Mouse (Mus musculus) erythroblast, adult 5-6 weeks (primary cell): ENCODE measurements around the gene Adap1. TPM values are rescaled to one million over a fixed set of nuclear protein-coding genes. Genes with fewer than 3 reads are reported as not detected.
A peak's percentile ranks its signal among the peaks of the same experiment; 100 is the strongest.

Experiments used
- ATAC-seq: replicated peaks from 2 replicates; pipeline ENCODE4 v1.8.0; 2016; ENCODE audit warnings: moderate number of reproducible peaks, mild to moderate bottlenecking, moderate TSS enrichment, inconsistent platforms; ENCODE audit not compliant: poor library complexity, low FRiP score, severe bottlenecking
- total RNA-seq, 2 experiments: library from RNA; stranded (forward) in 1 of 2; stranded (reverse) in 1 of 2; fragments of 150-400 nt in 1 of 2; fragments of 200-764, 138-1000 nt in 1 of 2; gene quantifications; 2 replicates each; pipeline versions ENCODE4 v1.2.3 to v1.2.4; 2015 to 2017; ENCODE audit warnings: low replicate concordance in 2 of 2

Adap1 gene
- total RNA-seq, 2 experiments from 2014 or later: 5.4 to 8.3 TPM

GRCm38 (mm10) chr5:139290467-139291259, 34.8 kb downstream of the Adap1 start:
- ATAC-seq: no peak

DNA sequence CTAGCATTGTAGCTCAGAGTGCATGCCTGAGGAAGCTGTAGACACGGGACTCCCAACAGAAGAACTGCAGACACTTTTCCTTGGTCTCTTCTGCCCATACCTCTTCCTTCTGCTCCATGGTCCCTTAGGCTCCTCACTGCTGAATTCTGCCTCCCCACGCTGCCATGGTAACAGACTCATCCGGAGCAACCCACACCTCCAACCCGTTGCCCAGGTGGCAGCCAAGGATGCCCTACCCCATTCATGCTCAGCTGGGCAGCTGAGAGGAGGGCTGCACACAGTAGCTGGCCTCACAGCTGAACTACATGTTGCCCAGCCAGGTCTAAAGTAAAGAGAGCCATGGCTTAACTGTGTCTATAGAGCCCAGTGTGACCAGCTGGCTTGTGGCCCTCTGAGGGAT, 36.8 kb downstream of the Adap1 start:
- ATAC-seq: no peak

DNA sequence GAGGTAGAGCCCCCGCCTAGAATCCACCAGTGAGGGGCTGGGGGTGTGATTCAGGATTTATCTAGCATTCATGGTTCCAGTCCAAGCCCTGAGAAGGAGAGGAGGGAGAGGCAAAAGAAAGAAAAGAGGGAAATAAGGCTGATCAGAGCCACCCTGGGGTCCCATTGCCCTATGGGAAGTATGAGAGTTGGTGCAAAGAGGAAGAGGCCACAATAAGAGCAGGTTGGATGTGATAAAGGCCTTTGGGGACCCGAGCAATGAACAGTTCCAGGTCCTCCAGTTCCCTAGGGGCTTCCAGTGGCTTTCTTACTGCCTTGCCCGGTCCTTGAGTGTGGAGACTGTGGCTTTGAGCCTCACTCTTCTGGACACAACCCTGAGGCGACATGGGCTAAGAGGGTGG, 37.6 kb downstream of the Adap1 start:
- ATAC-seq: no peak

- no peak for ATAC-seq
Observed at GRCm38 (mm10) chr5:139287099-139287498, 38.3 kb downstream of the Adap1 start.

- no peak for ATAC-seq
Observed at GRCm38 (mm10) chr5:139286142-139286941, 39.1 kb downstream of the Adap1 start.

DNA sequence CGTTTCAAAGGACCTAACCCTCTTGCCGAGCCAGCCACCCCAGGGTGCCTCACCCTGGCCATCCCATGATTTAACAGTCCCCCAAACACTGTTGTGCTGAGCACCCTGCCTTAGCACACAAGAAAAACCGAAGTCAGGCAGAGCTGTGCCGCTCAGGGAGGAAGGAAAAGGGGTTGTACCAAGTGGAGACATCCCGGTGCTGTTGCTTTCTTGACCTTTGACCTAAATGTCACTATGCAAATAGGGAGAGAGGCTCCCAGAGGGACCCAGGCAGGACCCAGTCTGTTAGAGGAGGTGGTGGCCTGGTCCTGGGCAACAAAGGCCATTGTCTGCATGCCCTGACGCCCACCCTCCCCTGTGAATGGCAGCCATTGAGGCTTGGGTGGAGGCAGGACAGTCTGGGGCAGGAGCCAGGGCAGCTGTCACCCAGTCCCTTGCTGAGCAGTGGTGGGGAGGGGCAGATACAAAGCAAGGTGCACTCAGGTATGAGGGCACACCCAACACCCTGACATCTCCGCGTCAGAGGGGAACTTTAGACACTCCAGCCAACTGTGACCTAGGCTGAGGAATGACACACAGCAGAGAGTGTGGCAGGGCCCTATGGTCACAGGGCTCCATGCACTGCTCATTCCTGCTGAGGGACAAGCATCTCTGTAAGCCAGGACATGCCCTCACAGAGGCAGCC, 39.9 kb downstream of the Adap1 start:
- no peak for ATAC-seq

- ATAC-seq: no peak
Observed at GRCm38 (mm10) chr5:139283460-139284180, 41.8 kb downstream of the Adap1 start.

DNA sequence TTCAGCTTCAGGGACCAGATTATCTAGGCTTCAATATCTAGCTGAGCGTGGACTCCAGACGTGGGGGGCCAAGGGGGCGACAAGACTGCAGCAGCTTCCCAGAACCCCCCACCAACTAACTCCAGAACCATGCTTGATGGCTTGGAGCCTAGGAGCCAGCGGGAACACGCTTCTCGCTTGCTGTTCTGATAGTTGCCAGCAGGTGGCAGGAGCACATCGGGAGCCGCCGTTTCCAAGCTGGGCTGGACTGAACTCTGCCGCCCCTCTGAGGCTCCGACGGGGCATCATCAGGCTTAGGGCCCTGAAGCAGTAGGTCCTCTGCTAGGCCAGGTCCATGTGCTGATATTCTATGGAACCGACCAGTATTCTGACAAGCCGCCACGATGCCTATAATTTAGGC, 43.2 kb downstream of the Adap1 start:
- peak; percentile 81 for ATAC-seq

GRCm38 (mm10) chr5:139281373-139282112, 43.9 kb downstream of the Adap1 start:
- no peak for ATAC-seq

DNA sequence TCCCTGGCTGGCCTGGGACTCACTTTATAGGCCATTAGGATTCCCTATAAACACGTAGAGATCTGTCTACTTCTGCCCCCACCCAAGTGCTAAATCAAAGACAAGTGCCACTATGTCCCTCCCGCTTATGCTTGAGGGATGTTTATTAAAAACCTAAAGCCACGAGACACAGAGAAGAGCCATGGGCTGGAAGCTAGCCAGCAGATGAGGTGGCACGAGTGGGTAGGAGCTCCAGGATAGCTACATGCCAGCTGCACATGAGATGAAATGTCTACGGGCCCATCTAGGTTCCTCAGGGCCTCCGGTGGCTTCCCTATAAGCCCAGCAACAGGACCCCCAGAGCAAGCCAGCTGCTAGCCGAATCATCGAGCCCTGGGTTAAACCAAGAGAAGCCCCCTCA, 48.1 kb downstream of the Adap1 start:
- ATAC-seq: no peak

GRCm38 (mm10) chr5:139271994-139272554, 53.3 kb downstream of the Adap1 start:
- no peak for ATAC-seq

GRCm38 (mm10) chr5:139270806-139271521, 54.5 kb downstream of the Adap1 start:
- ATAC-seq: no peak

DNA sequence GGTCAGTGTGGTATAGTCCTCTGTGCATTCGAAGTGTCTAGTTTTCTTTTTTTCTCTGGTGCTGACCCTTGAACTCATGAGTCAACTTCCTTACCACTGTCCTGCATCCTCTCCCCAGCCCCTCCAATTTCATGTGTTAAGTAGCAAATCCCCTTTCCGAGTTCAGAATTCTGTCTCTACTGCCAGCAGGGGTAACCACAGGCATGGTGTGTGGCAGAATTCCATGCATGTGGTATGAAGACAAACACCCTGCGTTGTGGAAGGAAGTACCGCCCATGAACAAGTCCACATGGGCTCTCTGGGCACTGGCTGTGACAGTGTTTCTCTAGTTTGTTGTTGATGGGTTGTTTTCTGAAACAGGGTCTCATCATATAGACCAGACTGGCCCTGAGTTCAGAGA, 57.8 kb downstream of the Adap1 start:
- ATAC-seq: no peak

GRCm38 (mm10) chr5:139261403-139261802, 64.0 kb downstream of the Adap1 start:
- no peak for ATAC-seq

DNA sequence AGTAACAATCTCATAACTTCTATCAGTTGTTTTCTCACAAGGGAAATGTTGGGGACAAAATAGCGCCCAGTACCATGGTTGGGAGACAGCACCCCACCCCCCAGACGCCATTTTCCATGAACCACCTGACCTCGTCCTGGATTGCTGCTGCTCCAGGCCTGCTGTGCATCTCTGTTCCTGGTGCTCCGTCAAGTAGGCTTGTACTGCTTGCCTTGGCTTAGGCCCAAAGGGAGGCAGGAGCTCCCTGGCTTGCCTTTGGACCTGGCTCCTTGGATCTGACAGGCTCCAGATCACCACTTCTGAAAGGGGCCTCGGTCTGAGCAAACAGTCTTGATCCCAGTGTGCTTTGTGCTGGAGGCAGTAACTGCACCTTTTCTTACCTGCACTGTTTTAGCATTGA, 65.6 kb downstream of the Adap1 start:
- no peak for ATAC-seq

GRCm38 (mm10) chr5:139258371-139259035, 66.9 kb downstream of the Adap1 start:
- ATAC-seq: no peak

DNA sequence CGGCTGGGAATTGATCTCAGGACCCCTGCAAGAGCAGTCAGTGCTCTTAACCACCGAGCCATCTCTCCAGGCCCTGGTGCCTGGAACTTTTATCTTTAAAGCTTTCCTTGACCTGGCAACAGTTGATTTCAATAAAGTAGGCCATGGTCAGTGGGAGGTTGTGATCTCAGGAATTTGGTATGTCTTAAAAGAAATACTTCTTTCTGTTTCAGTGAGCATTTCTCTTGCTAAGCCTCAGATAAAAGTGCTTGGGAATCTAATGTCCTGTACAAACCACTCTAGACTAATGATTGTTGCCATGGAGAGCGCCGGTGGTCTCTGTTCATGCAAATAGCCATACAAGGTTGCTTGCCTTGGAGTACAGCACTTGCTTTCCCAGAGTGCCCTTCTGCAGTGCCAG, 67.6 kb downstream of the Adap1 start:
- ATAC-seq: no peak

- no peak for ATAC-seq
Observed at GRCm38 (mm10) chr5:139257265-139257664, 68.2 kb downstream of the Adap1 start.
